Mouse (Mus musculus): Measurements from ENCODE around the gene Glul.

The Glul gene

DNA sequence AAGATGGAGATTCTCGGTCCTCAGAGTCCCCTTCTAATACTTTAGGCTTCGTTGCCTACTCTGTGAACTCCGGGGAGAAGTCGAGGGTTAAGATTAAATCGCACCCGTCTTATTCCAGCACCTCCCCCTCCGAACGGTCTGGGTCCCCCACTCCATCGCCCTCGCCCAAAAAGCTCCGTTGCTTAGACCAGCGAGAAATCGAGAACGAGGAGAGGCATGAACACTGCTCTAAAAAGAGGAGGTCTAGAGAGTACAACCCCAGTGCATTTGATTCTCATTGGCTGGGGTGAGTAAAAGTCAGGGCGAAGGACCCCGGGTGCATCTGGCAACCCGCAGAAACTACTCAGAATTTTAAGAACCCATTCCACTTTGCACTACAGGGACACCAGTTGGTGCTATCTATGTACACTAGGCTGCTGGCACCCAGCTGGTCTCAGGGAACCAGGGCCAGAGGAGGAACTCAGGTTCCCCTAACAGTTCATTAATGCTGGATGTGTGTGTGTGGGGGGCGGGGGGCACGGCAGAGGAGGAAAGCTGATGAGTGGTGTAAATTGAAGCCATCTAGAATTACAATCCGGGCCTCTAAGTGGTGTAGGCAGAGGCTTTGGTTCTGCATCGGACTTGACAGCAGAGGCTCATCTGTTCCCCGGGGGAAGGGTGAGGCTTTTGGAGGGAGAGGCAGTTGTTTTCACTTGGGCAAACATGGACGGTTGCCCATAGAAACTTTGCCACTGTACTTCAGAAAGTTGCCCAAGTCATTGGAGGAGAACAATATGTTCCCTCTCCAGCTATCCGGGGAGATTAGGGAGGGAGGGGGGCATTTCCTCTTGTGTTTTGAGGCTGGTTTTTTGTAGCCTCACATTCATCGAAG lies 1.4 kb downstream of the Glul start:
- DNase-seq (ENCODE audit: low read depth, low spot score), result peak; percentile 22
- H3K36me3 ChIP-seq (ENCODE audit: control insufficient read depth, insufficient read depth, low read length, poor library complexity, severe bottlenecking), result peaks cover 2% of the 10 kb centered on the region; the same call in 1 of the 2 replicates

DNA sequence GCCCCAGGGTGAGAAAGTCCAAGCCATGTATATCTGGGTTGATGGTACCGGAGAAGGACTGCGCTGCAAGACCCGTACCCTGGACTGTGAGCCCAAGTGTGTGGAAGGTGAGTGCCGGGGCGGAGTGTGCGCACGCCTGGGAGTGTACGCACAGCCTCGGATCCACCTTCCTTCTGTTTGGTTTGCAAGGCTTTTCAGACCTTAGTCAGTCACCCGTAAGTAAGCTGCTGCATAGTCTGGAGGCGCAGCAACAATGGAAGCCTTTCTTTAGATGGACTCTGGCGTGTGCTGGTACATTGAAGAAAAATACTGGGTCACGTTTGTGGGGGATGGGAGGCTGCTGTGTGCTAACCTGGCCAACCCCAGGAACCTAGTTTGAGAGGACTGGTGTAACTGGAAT lies 3.3 kb downstream of the Glul start:
- H3K27me3 ChIP-seq (ENCODE audit: control insufficient read depth, insufficient read depth, low read length, poor library complexity, severe bottlenecking), result no peaks in the 10 kb centered on the region
- no peak for DNase-seq (ENCODE audit: low read depth, low spot score)
- peaks cover 3% of the 10 kb centered on the region for H3K36me3 ChIP-seq (ENCODE audit: control insufficient read depth, insufficient read depth, low read length, poor library complexity, severe bottlenecking)

More for the DNA sequence above, 1.4 kb downstream of the Glul start:
- no peaks in the 10 kb centered on the region for H3K27me3 ChIP-seq (ENCODE audit: control insufficient read depth, insufficient read depth, low read length, poor library complexity, severe bottlenecking)

DNA sequence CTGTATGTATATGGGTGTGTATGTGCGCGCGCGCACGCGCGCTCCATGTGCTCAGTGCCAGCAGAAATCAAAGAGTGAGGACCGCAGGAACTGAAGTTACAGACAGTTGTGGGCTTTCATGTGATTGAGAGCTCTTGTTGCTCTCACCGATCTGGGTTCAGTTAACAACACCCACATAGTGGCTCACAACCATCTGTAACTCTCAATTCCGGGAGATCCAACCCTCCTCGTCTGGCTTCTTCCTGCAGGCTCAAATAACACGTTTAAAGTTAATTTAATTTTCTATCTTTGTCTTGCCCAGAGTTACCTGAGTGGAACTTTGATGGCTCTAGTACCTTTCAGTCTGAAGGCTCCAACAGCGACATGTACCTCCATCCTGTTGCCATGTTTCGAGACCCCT lies 4.5 kb downstream of the Glul start:
- Histone ChIP-seq H3K36me3 (ENCODE audit: control insufficient read depth, insufficient read depth, low read length, poor library complexity, severe bottlenecking) (peaks cover 8% of the 10 kb centered on the region), H3K27me3 (ENCODE audit: control insufficient read depth, insufficient read depth, low read length, poor library complexity, severe bottlenecking) (no peaks in the 10 kb centered on the region)
- DNase-seq (ENCODE audit: low read depth, low spot score), result no peak

DNA sequence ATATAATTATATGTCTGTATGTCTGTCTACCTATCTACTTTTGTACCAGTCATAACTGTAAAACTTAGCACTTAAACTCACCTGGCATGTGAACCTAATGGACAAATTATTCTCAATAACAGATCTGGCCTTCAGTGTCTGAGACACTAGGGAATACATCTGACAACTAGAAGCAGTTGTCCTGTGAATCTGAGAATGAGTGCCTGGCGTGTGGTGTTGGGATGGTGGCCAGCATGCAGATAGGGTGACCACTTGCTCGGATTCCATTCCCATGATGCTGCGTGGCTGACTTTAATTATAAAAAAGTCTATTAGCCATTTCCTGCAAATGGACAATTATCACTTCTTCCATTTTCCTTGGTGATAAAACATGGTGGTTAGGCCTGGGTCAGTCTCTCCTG lies 6.1 kb downstream of the Glul start:
- no peak for DNase-seq (ENCODE audit: low read depth, low spot score)
- H3K36me3 ChIP-seq (ENCODE audit: control insufficient read depth, insufficient read depth, low read length, poor library complexity, severe bottlenecking), result peaks cover 10% of the 10 kb centered on the region
- H3K27me3 ChIP-seq (ENCODE audit: control insufficient read depth, insufficient read depth, low read length, poor library complexity, severe bottlenecking), result no peaks in the 10 kb centered on the region

DNA sequence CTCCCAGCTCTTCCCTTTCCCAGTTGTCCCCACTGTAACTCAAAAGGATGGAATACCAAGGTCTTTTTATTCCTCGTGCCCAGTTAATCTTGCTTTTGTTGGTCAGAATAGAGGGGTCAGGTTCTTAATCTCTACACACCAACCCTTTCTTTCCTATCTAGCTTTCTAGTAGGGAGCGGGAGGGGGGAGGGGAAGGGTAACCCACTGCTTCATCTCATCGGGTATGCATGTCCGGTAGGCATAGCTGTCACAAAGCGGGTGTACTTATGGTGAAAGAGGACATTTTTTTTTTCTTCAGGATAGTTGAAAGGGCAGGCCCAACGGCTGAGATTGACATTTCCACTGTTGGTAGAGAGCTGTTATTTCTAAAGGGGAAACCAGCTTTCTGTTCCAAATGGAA lies 8.5 kb downstream of the Glul start:
- no peak for DNase-seq (ENCODE audit: low read depth, low spot score)
- no peaks in the 10 kb centered on the region for H3K27me3 ChIP-seq (ENCODE audit: control insufficient read depth, insufficient read depth, low read length, poor library complexity, severe bottlenecking)
- peaks cover 10% of the 10 kb centered on the region for H3K36me3 ChIP-seq (ENCODE audit: control insufficient read depth, insufficient read depth, low read length, poor library complexity, severe bottlenecking)

DNA sequence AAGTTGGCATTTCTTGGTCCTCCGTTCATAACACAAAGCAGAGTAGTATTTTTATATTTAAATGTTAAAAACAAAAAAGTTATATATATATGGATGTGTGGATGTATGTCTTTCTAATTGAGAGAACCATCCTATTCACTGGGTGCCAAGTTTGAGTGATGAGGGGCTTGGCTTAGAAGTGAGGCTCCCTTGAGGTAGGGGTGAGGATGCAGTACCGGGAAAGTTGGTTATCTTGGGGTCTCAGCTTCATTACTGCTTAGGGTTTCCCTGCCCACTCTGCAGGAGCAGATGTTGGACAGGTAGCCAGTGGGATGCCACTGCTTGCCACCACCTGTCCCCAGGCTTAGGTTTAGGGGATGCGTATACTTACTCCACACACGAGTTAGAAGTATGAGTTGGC lies 9.0 kb downstream of the Glul start:
- peaks cover 8% of the 10 kb centered on the region for H3K36me3 ChIP-seq (ENCODE audit: control insufficient read depth, insufficient read depth, low read length, poor library complexity, severe bottlenecking)

DNA sequence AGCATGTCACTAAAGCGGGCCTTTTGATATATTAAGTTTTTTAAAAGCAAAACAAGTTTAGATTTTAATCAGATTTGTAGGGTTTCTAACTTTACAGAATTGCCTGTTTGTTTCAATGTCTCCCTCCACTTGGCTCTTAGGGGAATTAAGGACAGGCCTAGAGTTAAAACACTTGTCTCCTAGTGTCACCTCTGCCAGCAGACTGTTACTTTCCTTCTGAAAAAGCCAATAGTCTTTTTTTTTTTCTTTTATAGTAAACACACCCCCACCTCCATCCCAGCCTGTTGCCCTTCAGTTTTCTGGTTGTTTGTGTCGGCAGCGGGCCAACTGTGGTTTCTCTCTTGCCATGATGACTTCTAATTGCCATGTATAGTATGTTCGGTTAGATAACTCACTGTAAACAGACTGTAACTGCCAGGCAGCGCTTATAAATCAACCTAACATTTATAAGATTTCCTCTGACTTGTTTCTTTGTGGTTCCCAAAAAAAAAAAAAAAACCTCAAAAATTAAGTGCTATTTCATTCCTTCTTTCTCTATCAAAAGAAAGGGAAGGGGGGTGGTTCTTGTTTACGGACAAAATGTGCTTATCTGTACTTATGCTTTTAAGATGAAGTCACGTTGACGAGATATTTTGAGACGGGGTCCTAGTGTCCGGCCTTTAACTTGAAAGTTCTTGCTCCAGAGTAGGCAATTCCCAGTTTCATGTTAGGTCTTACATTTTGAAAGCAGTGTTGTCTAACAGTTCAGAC lies 9.6 kb downstream of the Glul start:
- DNase-seq (ENCODE audit: low read depth, low spot score), result no peak
- Histone ChIP-seq H3K27me3 (ENCODE audit: control insufficient read depth, insufficient read depth, low read length, poor library complexity, severe bottlenecking) (no peaks in the 10 kb centered on the region), H3K36me3 (ENCODE audit: control insufficient read depth, insufficient read depth, low read length, poor library complexity, severe bottlenecking) (peaks cover 8% of the 10 kb centered on the region)

More for the DNA sequence above, 9.0 kb downstream of the Glul start:
- no peaks in the 10 kb centered on the region for H3K27me3 ChIP-seq (ENCODE audit: control insufficient read depth, insufficient read depth, low read length, poor library complexity, severe bottlenecking)
- DNase-seq (ENCODE audit: low read depth, low spot score), result no peak

DNA sequence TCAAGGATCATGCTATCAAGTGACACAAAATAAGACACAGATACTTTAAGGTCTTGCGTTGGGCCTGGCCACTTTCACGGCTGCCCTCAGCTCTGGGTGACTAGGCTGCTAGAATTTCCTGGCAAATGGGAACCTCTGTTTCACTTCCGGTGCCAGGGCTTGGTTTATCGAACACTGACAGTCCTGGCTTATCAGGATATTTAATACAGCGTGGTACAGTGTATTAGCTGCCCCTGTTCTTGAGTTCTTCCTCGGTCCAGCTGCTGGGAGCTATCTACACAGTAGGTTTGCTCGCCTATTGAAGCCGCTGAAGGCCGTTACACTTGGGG lies 10.2 kb downstream of the Glul start:
- no peaks in the 10 kb centered on the region for H3K27me3 ChIP-seq (ENCODE audit: control insufficient read depth, insufficient read depth, low read length, poor library complexity, severe bottlenecking)
- peaks cover 8% of the 10 kb centered on the region for H3K36me3 ChIP-seq (ENCODE audit: control insufficient read depth, insufficient read depth, low read length, poor library complexity, severe bottlenecking)
- no peak for DNase-seq (ENCODE audit: low read depth, low spot score)

DNA sequence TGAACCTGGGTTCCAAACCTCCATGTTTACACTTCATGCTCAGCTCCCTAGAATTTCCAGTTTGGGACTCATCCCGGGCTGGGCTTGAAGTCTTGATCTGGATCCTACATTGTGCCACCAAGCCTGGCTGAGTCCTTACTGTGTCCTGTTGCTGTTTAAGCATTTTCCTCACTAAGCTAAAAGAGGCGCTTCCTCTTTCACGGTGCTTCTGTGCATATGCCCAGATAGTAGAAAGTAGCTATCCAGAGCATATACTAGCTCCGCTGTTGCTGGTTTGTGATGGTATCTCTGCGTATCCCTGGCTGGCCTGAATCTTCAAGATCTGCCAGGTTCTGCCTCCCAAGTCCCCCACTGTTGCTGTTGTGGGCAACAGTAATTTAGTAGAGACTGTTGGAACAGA lies 10.7 kb downstream of the Glul start:
- Histone ChIP-seq H3K36me3 (ENCODE audit: control insufficient read depth, insufficient read depth, low read length, poor library complexity, severe bottlenecking) (peaks cover 8% of the 10 kb centered on the region), H3K27me3 (ENCODE audit: control insufficient read depth, insufficient read depth, low read length, poor library complexity, severe bottlenecking) (no peaks in the 10 kb centered on the region)
- DNase-seq (ENCODE audit: low read depth, low spot score), result no peak

DNA sequence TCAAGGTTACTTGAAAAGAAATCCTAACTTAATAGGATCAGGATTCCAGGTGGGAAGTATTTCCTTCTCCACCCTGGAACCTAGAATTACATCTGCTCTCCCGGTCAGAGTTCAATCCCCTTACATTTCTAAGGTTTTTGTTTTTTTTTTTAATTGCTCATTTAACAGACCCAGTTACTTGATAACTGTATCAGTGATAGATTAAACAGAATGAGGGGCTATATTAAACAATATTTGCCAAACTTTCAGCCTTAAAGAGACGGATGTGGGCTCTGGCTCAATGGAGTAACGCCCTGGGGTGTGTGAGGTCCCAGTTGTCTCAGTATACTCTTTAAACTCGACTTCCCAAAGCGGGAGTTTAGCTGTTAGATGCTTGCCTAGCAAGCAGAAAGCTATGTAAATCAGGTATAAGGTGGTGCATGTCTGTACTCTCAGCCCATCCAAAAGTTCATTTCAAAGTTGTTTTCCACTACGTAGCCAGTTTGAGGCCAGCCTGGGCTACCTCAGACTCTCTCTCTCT lies 11.6 kb downstream of the Glul start:
- no peak for DNase-seq (ENCODE audit: low read depth, low spot score)
- Histone ChIP-seq H3K27me3 (ENCODE audit: control insufficient read depth, insufficient read depth, low read length, poor library complexity, severe bottlenecking) (no peaks in the 10 kb centered on the region), H3K36me3 (ENCODE audit: control insufficient read depth, insufficient read depth, low read length, poor library complexity, severe bottlenecking) (peaks cover 7% of the 10 kb centered on the region)

DNA sequence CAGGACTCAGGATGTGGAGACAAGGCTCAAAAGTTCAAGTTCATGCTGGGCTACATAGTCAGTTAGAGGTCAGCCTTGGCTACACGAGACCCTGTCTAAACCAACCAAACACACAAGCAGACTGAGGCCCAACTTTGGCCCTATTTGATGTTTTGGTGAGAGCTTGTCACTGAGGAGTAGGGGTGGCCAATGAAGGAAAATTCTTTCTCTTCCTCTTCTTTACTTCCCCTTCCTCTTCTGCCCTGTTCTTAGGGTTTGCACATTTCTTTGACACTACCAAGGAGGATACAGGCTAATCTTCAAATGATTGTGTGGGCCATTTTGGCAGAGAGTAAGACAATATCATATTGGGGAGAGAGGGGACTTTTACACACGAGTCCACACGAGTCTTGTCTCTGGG lies 14.1 kb downstream of the Glul start:
- Histone ChIP-seq H3K36me3 (ENCODE audit: control insufficient read depth, insufficient read depth, low read length, poor library complexity, severe bottlenecking) (peaks cover 3% of the 10 kb centered on the region; the same call in 1 of the 2 replicates), H3K27me3 (ENCODE audit: control insufficient read depth, insufficient read depth, low read length, poor library complexity, severe bottlenecking) (no peaks in the 10 kb centered on the region)
- peak; percentile 26 for DNase-seq (ENCODE audit: low read depth, low spot score)

DNA sequence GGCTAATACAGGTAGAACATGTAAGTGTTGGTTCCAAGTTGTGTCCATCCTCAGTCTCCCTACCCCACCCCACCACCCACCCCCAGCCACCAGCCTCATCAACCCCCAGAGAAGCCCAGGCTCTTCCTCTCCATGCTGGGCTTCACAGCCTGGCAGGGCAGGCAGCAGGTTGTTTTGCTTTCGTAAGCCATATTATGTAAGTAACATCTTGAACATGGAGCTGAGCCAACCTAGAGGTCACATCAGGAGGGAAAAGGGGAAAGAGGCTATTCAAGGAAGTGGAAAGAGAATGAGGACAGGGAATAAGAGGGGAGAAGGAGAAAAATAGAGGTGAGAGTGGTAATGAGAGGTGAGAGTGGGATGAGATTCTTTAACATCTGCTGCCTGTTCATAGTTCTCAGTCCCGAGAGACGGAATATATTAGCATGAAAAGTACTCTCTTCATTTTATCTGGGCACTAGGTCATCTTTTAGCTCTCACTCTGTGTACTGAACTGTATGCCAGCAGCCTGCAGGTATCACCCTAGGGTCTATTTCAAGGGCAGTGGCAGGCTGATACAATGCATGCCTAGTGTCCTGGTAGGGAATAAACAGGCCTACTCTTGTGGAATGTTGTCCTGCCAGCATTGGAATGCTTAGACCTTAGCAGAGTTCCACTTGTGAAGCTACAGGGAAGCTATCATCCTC lies 18.9 kb downstream of the Glul start:
- DNase-seq (ENCODE audit: low read depth, low spot score), result no peak
- H3K27me3 ChIP-seq (ENCODE audit: control insufficient read depth, insufficient read depth, low read length, poor library complexity, severe bottlenecking), result no peaks in the 10 kb centered on the region

DNA sequence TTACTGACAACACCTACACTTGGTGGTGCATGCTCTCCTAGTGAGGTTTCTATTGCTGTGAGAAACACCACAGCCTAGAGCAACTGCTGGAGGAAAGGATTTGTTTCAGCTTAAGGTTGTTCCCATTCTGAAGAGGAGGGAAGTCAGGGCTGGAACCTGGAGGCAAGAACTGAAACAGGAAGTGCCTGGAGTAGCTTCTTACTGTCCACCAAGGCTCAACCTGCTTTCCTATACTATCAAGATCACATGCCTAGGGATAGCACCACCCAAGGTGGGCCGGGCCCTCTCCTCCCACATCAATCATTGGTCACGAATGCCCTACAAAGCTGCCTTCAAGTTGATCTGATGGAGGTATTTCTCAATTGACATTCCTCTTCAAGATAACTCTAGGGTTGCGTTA lies 21.9 kb downstream of the Glul start:
- Histone ChIP-seq H3K36me3 (ENCODE audit: control insufficient read depth, insufficient read depth, low read length, poor library complexity, severe bottlenecking) (no peaks in the 10 kb centered on the region), H3K27me3 (ENCODE audit: control insufficient read depth, insufficient read depth, low read length, poor library complexity, severe bottlenecking) (no peaks in the 10 kb centered on the region)
- DNase-seq (ENCODE audit: low read depth, low spot score), result no peak

More for the DNA sequence above, 18.9 kb downstream of the Glul start:
- no peaks in the 10 kb centered on the region for H3K36me3 ChIP-seq (ENCODE audit: control insufficient read depth, insufficient read depth, low read length, poor library complexity, severe bottlenecking)

DNA sequence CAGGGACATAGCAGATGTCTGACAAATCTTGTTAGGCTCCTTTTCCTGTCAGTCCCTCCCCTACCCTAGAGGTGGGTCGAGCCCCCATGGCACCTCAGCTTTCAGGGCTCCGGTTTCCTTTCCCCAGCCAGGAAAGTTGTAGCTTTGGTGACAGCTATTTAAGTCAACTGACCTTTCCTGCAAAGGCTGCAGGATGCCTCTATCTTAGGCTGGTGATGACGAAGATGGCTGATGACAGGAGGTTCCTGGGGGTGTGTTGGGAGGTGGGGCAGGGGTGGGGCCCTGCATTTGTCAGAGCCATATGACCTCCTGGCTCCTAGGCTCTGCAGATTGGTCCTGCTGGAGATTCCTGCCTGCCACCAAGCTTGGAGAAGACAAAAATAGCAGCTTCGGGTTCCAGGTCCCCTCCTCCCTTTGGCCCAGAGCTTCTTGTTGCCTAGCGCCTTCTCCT lies 22.9 kb downstream of the Glul start:
- DNase-seq (ENCODE audit: low read depth, low spot score), result no peak
- Histone ChIP-seq H3K27me3 (ENCODE audit: control insufficient read depth, insufficient read depth, low read length, poor library complexity, severe bottlenecking) (no peaks in the 10 kb centered on the region), H3K36me3 (ENCODE audit: control insufficient read depth, insufficient read depth, low read length, poor library complexity, severe bottlenecking) (no peaks in the 10 kb centered on the region)

All from splenic B cell, adult 2 months (primary cell).